Mouse (Mus musculus) T-cell, adult 2 months (primary cell): Measurements from ENCODE around the gene Rtraf.

Source experiments
- DNase-seq: peaks from one replicate; pipeline ENCODE4 v3.0.0; 2022; ENCODE audit warnings: low spot score

The Rtraf gene

DNA sequence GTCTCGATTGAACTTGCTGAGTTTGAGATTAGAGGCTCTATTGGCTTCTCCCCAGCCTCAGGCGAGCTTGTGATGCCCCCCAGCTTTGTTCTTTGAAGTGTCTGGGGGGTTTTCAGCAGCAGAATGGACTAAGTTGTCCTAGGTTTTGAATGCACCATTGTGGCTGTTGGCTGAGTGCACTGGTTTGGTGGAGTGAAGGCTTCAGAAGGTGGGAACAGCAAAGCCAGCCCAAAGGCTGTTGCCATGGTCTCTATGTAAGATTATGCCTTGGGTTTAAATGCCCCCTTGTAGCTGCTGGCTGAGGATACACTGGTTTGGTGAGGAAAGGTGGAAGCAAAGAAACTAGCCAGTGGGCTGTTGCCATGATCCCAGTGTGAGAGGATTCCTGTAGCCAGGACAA is 23.1 kb downstream of the Rtraf start:
- DNase-seq: no peak

DNA sequence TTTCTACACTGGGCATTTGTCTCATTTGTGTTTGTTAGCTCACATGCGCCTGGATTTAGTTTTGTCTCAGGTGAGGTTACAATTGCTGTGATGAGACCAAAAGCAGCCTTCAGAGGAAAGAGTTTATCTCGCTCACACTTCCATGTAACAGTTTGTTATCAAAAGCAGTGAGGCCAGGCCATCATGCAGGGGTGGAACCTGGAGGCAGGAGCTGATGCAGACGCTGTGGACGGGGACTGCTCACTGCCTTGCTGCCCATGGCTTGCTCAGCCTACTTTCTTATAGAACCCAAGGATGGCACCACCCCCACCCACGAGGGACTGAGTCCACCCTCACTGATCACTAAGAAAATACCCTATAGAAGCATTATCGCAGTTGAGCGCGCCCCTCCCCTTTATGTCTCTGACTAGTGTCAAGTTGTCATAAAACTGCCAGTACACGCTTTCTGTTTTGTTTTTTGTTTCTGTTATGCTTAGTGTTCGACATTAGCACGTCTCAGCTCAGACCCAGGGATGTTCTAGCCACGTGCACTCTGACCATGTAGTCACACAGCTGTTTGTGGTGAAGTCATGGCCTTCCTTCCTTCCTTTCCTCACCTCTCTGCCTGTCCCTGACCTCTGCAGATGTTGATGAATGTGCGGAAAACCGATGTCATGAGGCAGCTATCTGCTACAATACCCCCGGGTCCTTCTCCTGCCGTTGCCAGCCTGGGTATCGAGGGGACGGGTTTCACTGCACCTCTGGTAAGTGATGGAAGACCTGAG is 26.9 kb downstream of the Rtraf start:
- DNase-seq: no peak

DNA sequence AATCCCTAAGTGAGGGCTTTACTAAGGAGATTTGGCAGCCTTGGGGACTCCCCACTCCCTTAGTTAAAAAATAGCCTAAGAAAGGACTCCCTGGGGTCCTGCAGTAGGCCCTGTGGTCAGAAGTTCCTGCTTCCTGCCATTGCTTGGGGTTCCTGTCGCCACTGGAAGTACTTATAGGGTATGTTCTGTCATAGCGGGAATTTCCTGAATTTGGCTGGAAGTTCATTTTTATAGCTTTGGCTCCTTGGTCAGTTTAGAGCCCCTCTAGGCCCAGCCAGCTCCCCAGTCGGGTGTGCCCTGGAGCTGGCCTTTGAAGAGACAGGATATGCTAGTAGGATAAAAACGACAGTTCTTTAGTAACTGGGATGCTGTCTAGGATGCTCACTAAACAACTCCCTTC is 28.7 kb downstream of the Rtraf start:
- no peak for DNase-seq

DNA sequence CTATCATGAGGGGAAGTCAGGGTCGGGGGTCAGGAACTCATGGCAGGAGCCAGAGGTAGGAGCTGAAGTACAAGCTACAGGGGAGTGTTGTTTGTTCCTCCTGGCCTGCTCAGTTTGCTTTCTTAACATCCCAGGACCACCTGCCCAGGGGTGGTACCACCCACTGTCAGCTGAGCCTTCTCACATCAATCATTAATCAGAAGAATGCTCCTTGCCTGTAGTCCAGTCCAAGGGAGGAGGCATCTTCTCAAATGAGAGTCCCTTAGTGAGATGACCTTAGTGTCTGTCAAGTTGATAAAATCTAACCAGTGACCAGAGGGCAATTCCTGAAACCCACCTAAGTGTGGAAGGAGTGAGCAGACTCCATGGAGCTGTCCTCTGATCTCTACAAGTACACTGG is 35.2 kb downstream of the Rtraf start:
- no peak for DNase-seq

DNA sequence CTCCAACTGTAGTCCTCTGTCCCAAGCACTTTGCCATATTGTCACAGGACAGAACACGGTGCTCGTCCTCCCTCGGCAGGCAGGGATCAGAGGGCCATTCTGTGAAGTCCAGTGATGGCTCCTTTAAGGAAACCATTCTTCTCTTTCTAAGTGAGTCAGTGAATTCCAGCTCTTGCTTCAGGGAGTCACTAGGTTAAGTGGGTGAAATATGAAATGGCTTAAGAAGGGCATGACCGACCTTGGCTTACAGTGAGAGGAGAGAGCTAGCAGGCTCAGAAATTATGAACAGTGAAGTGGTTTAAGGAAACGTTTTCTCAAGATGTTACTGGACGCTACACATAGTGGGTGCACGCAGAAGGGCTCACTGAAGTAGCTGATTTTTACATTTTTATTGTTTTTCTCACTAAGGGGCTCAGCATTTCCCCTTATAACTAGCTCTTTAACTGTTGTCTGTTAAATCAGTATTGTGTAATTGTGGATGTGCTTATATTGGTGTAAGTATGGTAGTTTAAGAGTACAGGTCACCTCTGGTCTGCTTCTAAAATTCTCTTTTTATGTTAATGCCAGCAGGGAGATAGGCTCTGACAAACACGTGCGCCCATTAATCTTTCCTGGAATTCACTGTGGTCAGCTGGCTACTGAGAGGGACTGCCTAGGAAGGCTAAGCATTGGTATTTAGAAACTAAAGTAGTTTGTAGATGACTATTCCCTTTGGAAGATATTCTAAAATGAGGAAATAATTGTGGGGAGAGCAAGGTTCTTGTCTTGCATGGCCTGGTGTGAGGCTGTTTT is 37.6 kb downstream of the Rtraf start:
- DNase-seq: no peak

DNA sequence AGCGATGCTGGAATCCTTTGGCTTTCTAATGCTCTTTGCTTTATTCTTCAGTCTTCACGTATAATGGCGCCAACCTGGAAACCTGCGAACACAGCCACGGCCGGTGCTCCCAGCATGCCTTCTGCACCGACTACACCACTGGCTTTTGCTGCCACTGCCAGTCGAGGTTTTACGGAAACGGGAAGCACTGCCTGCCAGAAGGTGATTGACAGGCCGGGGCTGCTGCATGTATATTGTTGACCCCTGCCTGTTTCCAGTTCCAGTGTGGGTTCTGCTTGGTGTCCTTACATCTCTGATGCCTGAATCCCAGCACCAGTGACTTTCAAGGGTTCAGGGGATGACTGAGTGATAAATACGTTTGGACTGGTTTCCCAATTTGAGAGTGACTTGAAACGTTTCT is 45.7 kb downstream of the Rtraf start:
- no peak for DNase-seq

DNA sequence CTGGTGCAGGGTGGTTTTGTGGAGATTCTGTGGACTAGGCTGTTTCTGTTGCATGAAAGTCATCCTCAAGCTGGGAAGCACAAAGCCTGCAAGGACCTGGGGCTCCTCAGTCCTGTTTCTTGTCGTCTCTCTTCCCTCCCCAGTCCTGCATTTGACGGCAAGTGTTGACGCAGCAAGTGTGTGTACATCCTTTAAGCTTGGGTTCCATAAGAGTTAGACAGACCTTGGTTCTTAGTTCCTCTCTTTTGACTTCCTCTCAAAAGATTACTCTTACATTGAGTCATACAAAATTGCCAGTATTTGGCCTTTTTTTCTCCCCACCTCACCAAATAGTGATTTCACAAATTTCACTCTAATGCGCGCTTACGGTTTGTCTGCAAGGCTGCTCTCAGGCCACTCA is 46.3 kb downstream of the Rtraf start:
- no peak for DNase-seq

DNA sequence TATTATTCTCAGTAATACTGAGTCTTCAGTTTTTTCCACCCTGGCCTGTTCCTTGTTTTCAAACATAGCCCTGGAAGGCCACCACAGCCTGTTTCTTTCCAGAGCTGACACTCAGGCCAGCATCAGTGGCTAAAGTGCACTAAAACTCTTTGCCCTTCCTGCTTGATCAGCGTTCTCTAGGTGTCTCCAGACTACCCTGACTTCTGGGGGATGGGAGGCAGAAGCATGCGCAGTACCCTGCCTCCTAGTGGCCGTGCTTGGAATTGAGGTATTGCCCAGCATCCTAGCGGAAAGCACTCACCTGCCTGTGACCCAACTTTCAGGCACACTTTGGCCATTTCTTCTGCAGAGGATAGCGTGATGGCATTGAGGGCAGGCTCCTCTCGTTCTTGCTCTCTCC is 46.7 kb downstream of the Rtraf start:
- no peak for DNase-seq

DNA sequence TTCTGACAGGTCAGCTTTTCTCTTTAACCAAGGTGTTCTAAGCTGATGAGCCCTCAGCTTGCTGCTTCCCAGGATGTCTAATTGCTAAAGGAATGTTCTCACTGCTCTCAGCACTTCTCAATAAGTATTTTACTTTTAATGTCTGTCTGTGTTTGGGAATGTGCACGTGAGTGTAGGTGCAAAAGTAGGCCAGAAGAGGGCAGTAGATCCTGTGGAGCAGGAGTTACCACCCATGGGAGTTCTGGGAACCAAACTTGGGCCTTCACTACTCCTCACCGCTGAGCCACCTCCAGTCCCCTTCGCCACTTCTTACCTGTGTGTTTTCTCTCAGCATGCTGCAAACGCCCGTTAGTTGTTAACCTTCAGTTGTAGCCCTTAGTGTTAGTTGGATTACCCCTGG is 47.4 kb downstream of the Rtraf start:
- DNase-seq: no peak

DNA sequence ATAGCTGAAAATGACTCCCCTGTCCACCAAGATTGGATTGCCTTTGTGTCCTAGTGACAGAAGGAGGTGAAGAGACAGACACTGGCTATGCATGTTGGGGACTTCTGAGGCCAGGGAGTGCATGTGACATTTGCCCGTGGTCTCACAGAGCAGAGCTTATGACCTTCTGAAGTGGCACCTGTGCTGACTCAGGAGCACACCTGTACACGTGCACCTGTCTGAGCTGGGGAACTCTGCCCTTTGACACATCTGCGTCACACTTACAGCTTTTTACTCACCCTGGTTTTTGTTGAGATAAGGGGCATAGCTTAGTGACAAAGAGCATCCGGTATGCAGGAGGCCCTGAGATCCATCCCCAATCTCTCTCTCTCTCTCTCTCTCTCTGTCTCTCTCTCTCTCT is 48.1 kb downstream of the Rtraf start:
- DNase-seq: no peak

DNA sequence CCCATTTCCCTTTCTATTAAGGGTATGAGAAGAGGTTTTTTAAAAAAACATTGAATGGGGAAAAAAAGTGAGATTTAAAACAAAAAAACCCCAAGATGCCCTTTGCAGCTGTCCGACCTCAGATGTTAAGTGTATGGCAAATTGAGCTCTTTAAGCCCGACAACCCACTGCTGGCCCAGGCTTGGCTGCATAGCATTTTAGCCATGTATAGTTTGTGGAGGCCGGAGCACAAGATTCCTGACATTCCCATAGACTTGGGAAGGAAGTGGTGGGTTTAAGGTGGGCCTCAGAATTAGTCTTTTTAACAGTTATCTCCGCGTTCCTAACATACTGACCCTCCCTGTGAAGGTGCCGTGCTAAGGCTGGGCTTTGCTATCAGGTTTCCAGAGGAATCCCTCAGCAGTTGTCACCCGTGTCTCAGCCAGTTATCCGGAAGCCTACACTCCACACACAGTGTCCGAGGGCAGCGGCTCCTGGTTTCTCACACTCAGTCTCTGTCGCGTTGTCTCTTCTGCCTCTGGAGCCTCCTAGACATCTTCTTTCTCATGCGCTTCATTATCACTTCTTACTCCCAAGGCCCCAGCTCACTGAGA is 49.5 kb downstream of the Rtraf start:
- DNase-seq: no peak

DNA sequence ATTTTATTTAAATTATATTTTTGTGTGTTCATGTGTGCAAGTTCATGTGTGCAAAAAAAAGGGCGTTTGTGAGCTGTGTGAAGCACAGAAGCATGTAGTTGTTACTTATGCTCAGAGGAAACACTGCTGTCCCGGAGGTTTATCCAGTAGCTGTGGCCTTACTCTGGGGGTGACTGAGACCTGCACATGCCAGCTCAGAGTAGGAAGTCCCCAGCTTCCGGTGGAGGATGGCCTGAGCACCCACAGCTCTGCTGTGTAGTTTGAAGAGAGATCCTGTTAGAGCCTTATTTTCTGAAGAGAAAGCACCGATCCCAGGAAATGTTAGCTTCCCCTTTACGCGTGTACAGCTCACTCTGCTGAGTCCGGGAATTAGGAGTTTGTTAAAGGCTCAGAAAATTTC is 52.5 kb downstream of the Rtraf start:
- no peak for DNase-seq

DNA sequence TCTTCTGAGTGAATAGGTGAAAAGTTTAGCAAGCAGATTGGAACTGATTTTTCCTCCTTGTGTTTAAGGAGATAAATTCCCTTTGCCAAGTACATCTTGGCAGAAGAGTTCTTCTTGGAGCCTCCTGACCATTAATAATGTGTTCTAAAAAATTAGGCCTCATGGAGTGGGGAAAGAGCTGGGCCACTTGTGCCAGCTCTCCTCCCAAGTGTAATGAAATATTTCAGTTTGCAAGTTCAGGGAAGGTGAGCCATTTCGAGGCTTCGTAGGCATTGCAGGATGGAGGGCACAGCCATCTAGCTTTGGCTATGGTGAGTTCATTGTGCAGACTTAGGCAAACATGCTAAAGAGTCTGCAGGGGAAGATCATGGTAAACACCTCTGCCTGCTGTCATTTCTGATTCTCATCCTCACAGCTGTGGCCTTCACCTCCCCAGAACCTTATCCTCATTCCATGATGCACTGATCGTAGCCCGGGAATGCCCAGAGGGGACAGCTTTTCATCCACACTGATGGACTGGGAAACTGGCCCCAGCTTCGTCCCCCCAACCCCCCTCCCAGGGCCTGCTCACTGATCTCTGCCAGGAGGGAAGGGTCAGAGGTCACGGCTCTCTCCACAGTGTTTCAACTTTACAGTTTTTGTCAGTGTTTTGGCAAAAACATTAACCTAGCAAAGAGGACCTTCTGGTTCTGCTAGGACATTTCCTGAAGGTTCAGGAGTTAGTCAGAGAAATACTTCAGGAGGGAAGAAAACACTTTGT is 54.0 kb downstream of the Rtraf start:
- no peak for DNase-seq

DNA sequence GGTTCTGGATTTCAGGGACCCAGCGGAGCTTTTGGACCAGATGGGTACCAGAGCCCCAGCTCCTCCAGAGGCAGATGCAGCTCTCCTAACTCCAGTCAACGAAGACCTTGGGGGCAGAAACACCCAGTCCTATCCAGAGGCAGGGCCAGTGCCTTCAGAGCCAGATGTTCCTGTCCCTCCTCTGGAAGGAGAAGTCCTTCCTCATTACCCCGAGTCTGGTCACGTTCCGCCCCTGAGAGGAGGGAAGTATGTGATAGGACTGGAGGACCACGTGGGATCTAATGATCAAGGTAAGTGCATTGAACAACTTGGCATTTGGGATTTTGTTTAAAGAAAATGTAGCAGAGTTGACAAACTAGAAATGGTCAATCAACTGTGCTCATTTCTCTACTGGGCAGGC is 55.0 kb downstream of the Rtraf start:
- DNase-seq: no peak

DNA sequence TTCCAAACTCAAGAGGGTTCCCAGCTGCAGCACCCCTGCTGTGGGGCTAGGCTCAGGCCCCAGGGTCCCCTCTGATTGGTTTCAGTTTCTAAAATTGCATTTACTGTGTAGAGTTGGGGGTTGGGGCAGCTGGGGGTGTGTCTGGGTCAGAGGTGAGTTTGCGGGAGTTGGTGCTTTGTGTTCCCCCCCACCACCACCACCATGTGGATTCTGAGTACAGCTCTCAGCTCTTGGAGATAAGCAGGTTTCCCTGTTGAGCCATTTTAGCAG is 57.3 kb downstream of the Rtraf start:
- DNase-seq: no peak

DNA sequence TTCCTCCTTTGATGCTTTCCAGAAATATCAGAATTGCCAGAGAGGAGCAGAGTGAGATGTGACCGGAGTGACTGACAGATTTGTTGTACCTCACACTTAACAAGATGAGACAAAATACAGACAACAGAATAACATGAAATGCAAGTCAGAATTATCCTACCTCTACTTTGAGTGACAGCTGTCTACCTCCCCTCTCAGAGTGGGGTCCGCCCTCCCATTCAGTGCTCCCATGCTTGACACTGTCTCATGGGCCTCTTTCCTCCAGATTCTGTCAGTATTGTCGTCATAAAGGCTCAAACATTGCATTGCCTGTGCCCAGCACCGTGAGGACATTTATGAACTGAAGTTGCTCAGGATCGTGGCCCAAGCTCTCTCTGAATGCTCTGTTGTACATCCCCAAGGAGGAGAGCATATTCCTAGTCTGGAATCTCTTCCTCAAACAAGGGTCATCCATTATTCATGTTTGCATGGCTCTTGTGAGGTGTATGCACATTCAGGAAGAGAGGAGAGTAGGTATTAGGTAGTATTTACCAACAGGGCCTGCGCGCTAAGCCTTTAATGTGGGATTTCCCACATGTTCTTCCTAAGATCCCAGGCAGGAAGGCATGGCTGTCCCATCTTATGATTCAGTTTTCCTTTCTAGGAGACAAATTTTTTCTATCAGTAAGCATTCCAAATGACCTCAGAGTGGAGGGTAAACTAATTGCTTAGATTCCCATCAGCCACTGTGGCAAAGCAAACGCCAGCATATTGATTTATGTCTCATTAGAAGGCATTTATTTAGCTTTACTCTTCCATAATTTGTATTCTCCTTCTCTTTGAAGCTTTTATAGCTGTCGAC is 57.9 kb downstream of the Rtraf start:
- no peak for DNase-seq

DNA sequence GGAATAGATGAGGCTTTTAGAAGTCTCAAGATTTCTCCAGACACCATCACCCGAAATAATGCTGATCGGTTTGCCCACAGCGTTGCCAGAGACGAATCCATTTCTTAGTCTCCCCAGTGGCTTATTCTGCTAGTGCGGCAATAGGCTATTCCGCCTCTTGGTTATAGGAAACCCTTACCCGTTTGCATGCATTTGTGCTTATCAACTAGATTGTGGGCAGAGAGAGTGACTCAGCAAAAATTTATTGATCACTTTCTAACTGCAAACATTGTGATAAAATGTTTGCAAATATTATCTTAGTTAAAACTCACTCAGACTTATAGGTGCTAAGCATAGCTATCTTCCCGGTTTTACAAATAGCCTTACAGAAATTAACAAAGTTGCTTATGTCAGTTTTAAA is 59.3 kb downstream of the Rtraf start:
- DNase-seq: no peak

DNA sequence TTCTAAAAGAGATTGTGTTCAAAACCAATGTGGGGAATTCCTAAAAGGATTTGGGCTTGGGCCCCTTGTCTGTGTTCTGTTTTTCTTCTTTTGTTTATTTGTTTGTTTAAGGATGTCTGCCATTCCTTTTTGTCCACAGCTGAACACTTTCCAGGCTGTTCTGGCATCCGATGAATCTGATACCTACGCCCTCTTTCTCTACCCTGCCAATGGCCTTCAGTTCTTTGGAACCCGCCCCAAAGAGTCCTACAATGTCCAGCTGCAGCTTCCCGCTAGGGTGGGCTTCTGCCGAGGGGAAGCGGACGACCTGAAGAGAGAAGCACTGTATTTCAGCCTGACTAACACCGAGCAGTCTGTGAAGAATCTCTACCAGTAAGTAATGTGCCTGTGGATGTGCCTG is 60.1 kb downstream of the Rtraf start:
- no peak for DNase-seq

DNA sequence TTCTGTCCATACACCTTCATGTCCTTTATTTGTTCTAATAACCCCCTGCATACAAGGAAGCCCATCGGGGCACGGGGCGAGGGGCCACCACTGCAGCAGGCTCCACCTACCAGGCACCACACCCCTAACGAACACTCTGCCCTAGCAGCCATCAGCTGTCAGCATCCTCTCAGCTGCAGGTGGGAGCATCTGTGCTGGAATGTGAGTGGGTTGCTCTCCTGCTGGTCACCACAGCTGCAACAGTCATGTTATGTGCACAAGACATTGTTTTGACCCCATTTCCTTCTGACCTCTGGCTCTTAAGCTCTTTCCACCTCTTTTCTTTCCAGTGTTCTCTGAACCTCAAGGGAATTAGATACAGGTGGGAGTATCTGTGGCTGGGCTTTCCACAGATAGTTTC is 61.6 kb downstream of the Rtraf start:
- no peak for DNase-seq
